Mouse (Mus musculus) embryonic facial prominence, embryonic 10.5 days (tissue): ENCODE results near the gene Gba2. TPM values are rescaled to one million over a fixed set of nuclear protein-coding genes. Genes with fewer than 3 reads are reported as not detected.
"Not testable (repeated sequence)": the region's sequence is repeated elsewhere in the genome, so short reads cannot be mapped to it uniquely, and the experiment has no call there.

Experiments used
- DNase-seq: peaks from one replicate; pipeline ENCODE4 v3.0.0-alpha.2; 2017; ENCODE audit warnings: low spot score
- H3K27ac ChIP-seq: fragments of 300-500 bp; sonication (generic); replicated peaks from 2 replicates; pipeline ENCODE4 v1.5.1; 2016; ENCODE audit warnings: mild to moderate bottlenecking
- H3K27me3 ChIP-seq: fragments of 300-500 bp; sonication (generic); replicated peaks from 2 replicates; pipeline ENCODE4 v1.6.1; 2016; ENCODE audit warnings: low read depth, mild to moderate bottlenecking; ENCODE audit not compliant: poor library complexity, severe bottlenecking
- H3K36me3 ChIP-seq: fragments of 300-500 bp; sonication (generic); replicated peaks from 2 replicates; pipeline ENCODE4 v1.6.1; 2016; ENCODE audit warnings: mild to moderate bottlenecking, moderate library complexity
- H3K4me1 ChIP-seq: fragments of 300-500 bp; sonication (generic); 2 replicates; pipeline ENCODE4 v1.6.1; 2016
- H3K4me3 ChIP-seq: fragments of 300-500 bp; sonication (generic); 2 replicates; pipeline ENCODE4 v1.5.1; 2016; ENCODE audit warnings: mild to moderate bottlenecking, moderate library complexity
- H3K9me3 ChIP-seq: fragments of 300-500 bp; sonication (generic); 2 replicates; pipeline ENCODE4 v1.6.1; 2016; ENCODE audit warnings: mild to moderate bottlenecking
- WGBS: fragments of 180-500 bp; shearing (Covaris S2); methylation state at CpG from one replicate; pipeline ENCODE4 v1.1.7; 2016; 5-methylcytosine and 5-hydroxymethylcytosine counted together
- polyA plus RNA-seq: library from polyadenylated mRNA; unstranded; fragments of >200 nt; fragmentation: Nextera tagmentation; extraction: Ambion mirVana; gene quantifications from 2 replicates; pipeline ENCODE4 v1.2.1, GENCODE M21; 2016

The Gba2 gene
- 26.6 and 28.0 TPM in 2 replicates for polyA plus RNA-seq

DNA sequence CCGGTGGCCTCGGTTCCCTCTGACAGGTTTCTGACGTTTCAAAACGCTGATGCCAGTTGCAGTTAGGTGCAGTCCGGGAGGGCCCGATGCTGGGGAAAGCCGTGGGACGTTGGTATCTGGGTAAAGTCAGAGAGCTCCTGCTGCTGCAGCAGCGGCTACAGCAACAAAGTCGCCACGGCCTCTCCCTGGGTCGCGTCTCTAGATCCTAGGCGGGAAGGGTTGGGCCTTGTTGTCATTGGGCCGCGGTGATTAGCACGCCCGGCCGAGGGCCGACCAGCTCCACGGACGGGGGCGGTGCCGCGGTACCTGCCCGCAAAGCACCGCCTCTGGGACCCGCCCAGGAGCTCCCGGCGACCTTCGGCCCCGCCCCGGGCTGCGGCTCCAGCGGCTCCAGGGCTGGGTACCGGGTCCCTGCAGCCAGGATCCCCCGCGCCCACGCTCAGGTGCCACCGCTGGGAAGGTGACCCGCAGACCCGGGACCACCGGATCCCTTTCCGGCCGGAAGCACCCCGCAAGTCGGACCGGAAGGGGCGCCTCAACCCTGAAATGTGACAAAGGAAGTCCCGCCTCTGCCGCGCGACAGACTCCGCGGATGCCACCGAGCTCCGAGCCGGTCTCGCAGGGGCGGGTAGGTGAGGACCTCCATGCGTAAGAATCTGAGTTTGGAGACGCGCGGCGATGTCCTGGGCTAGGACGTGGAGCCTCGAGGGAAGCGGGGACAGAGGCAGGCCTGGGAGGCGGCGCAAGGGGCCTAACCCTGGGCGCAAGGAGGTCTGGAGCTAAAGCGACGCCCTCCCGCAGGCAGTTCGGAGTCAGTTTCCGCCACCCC, at the start of gene Gba2, which contains the start of gene Rgp1:
Gba2 (minus strand) TSS at position 498 of the 829 bp plus-strand sequence.
Rgp1 (plus strand) TSS at position 340 of the 829 bp plus-strand sequence.
- WGBS: under 1% methylated on average over 76 of the region's 76 CpGs
- no peaks in the 10 kb centered on the region for H3K9me3 ChIP-seq
- DNase-seq: peak; percentile 89
- H3K27me3 ChIP-seq: no peaks in the 10 kb centered on the region
- peak within 1 kb of the TSS; percentile 95 for H3K4me3 ChIP-seq
- peak within 1 kb of the TSS; percentile 95 for H3K27ac ChIP-seq
- H3K4me1 ChIP-seq: peaks cover 43% of the 10 kb centered on the region
- H3K36me3 ChIP-seq: peaks cover 51% of the 10 kb centered on the region

GRCm38 (mm10) chr4:43620146-43620778, 41.6 kb upstream of the Gba2 start:
- H3K4me3 ChIP-seq: no peak overlapping the region
- no peaks in the 10 kb centered on the region for H3K4me1 ChIP-seq
- H3K9me3 ChIP-seq: peaks cover 10% of the 10 kb centered on the region
- DNase-seq: peak; percentile 1
- H3K36me3 ChIP-seq: no peaks in the 10 kb centered on the region
- H3K27ac ChIP-seq: no peak overlapping the region
- H3K27me3 ChIP-seq: no peaks in the 10 kb centered on the region
- WGBS: 82% methylated on average over 4 of the region's 4 CpGs

GRCm38 (mm10) chr4:43613060-43613730, 34.5 kb upstream of the Gba2 start:
- no peaks in the 10 kb centered on the region for H3K9me3 ChIP-seq
- H3K36me3 ChIP-seq: no peaks in the 10 kb centered on the region
- H3K4me3 ChIP-seq: no peak overlapping the region
- no peaks in the 10 kb centered on the region for H3K4me1 ChIP-seq
- 62% methylated on average over 3 of the region's 3 CpGs for WGBS
- H3K27me3 ChIP-seq: no peaks in the 10 kb centered on the region
- H3K27ac ChIP-seq: no peak overlapping the region
- DNase-seq: no peak

- H3K27ac ChIP-seq: no peak overlapping the region
- WGBS: 76% methylated on average over 10 of the region's 10 CpGs
Measured at GRCm38 (mm10) chr4:43612534-43612933, 33.9 kb upstream of the Gba2 start.

DNA sequence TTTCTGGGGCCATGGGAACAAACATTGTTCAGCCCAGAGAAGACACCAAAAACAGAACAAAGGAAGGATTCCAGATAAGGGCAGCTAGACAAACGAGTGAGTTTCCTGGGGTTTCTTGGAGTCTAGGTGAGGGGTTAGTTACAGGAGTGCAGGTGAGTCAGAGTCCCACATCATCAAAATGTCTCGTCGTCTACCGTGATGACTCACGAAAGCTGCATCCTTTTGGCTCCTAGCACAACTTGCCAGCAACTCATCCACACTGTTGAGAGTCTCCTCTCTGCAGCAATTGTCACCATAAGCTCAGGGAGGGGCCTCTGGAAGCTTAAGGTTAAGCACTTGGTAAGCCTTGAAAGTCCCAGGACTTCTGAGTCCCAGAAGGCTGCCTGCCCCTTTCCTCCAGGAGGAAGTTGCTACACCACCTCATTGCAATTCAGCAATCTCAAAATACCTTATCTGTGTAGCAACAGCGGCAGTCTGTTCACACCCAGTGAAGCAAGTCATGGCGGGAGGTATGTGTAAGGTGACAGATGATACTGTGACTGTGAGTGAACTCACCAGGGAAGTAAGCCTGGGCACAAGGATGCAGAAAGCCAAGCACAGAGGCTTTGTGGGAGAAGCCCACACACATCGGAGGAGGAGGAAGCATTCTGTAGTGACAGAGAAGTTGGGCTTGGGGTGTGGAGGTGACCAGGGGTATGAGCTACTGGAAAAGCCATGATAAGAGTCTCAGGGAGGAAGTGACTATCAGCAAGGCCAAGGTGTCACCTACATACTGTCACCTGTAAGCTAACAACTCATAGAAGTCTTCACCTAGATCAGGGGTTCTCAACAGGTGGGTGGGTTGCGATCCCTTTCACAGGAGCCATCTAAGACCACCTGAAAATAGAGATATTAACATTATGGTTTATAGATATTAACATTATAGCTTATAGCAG, 26.3 kb upstream of the Gba2 start:
- no peaks in the 10 kb centered on the region for H3K4me1 ChIP-seq
- H3K9me3 ChIP-seq: no peaks in the 10 kb centered on the region
- no peaks in the 10 kb centered on the region for H3K36me3 ChIP-seq
- no peak for DNase-seq
- H3K27me3 ChIP-seq: no peaks in the 10 kb centered on the region
- WGBS: 80% methylated on average over 9 of the region's 9 CpGs
- H3K27ac ChIP-seq: no peak overlapping the region
- no peak overlapping the region for H3K4me3 ChIP-seq

More at GRCm38 (mm10) chr4:43612534-43612933, 33.9 kb upstream of the Gba2 start:
- DNase-seq: no peak
- no peaks in the 10 kb centered on the region for H3K36me3 ChIP-seq
- no peaks in the 10 kb centered on the region for H3K27me3 ChIP-seq
- no peaks in the 10 kb centered on the region for H3K4me1 ChIP-seq
- H3K9me3 ChIP-seq: no peaks in the 10 kb centered on the region
- no peak overlapping the region for H3K4me3 ChIP-seq

GRCm38 (mm10) chr4:43604099-43604498, 25.4 kb upstream of the Gba2 start:
- H3K4me1 ChIP-seq: no peaks in the 10 kb centered on the region

GRCm38 (mm10) chr4:43600195-43600934, 21.7 kb upstream of the Gba2 start:
- Histone ChIP-seq H3K36me3 (no peaks in the 10 kb centered on the region), H3K27me3 (no peaks in the 10 kb centered on the region), H3K4me3 (no peak overlapping the region), H3K4me1 (no peaks in the 10 kb centered on the region), H3K9me3 (no peaks in the 10 kb centered on the region), H3K27ac (no peak overlapping the region)
- no peak for DNase-seq
- WGBS: 81% methylated on average over 9 of the region's 9 CpGs

More at GRCm38 (mm10) chr4:43604099-43604498, 25.4 kb upstream of the Gba2 start:
- Histone ChIP-seq H3K36me3 (no peaks in the 10 kb centered on the region), H3K9me3 (no peaks in the 10 kb centered on the region), H3K27me3 (no peaks in the 10 kb centered on the region), H3K27ac (no peak overlapping the region), H3K4me3 (no peak overlapping the region)
- 68% methylated on average over 3 of the region's 3 CpGs for WGBS
- no peak for DNase-seq

GRCm38 (mm10) chr4:43598650-43599380, 20.1 kb upstream of the Gba2 start:
- no peak overlapping the region for H3K4me3 ChIP-seq
- no peaks in the 10 kb centered on the region for H3K36me3 ChIP-seq
- H3K9me3 ChIP-seq: no peaks in the 10 kb centered on the region
- H3K27me3 ChIP-seq: no peaks in the 10 kb centered on the region
- WGBS: 85% methylated on average over 7 of the region's 7 CpGs
- no peak for DNase-seq
- no peaks in the 10 kb centered on the region for H3K4me1 ChIP-seq
- H3K27ac ChIP-seq: no peak overlapping the region

DNA sequence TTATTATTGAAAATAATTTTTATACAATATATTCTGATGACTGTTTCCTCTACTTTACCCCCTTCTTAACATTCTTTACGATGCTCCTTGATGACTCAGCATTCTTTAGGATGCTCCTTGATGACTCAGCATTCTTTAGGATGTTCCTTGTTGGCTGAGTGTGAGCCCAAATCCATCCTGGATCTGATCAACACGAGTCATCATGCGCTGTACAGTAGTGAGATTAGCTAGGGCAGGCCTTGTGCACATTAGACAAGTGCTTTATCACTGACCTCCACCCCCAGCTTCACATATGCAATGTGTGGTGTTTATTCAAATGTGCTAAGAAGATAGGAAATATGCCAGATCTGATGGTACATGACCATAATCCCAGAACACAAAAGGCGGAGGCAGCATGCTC, 19.5 kb upstream of the Gba2 start:
- no peak for DNase-seq
- Histone ChIP-seq H3K9me3 (no peaks in the 10 kb centered on the region), H3K4me1 (0 out of 2 replicates have a peak, but pooled peaks cover 2% of the 10 kb centered on the region), H3K36me3 (no peaks in the 10 kb centered on the region), H3K27ac (no peak overlapping the region), H3K4me3 (no peak overlapping the region), H3K27me3 (no peaks in the 10 kb centered on the region)
- 86% methylated on average over 4 of the region's 4 CpGs for WGBS

GRCm38 (mm10) chr4:43596597-43596996, 17.9 kb upstream of the Gba2 start:
- 78% methylated on average over 2 of the region's 2 CpGs for WGBS
- not testable (repeated sequence) for H3K4me3 ChIP-seq, H3K4me1 ChIP-seq, DNase-seq, H3K27ac ChIP-seq, H3K36me3 ChIP-seq, H3K9me3 ChIP-seq, H3K27me3 ChIP-seq

DNA sequence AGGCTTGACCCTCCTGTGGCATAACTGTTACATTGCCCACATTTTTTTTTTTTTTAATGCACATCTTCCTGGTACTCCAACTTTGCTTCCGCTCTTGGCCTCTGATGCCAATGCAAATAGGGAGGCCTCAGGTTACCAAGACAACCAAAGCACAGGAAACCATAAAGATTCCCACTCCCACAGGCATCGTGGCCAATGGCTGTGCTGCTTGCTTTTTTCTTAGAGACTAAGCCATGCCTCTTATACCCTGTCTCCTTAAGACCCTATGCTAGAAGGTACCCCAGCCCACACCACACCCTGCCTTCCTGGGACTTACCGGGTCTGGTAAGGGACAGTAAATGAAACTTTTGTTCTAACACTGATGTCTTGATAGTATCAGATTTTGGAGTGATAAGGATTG, 14.8 kb upstream of the Gba2 start:
- WGBS: 69% methylated on average over 3 of the region's 3 CpGs
- no peaks in the 10 kb centered on the region for H3K27me3 ChIP-seq
- H3K4me1 ChIP-seq: 0 out of 2 replicates have a peak, but pooled peaks cover 2% of the 10 kb centered on the region
- no peaks in the 10 kb centered on the region for H3K9me3 ChIP-seq
- H3K27ac ChIP-seq: no peak overlapping the region
- no peaks in the 10 kb centered on the region for H3K36me3 ChIP-seq
- peak; percentile 7 for DNase-seq
- H3K4me3 ChIP-seq: no peak overlapping the region
